10 mouse cellular contexts compared by ENCODE assay signal in the genomic region with DNA sequence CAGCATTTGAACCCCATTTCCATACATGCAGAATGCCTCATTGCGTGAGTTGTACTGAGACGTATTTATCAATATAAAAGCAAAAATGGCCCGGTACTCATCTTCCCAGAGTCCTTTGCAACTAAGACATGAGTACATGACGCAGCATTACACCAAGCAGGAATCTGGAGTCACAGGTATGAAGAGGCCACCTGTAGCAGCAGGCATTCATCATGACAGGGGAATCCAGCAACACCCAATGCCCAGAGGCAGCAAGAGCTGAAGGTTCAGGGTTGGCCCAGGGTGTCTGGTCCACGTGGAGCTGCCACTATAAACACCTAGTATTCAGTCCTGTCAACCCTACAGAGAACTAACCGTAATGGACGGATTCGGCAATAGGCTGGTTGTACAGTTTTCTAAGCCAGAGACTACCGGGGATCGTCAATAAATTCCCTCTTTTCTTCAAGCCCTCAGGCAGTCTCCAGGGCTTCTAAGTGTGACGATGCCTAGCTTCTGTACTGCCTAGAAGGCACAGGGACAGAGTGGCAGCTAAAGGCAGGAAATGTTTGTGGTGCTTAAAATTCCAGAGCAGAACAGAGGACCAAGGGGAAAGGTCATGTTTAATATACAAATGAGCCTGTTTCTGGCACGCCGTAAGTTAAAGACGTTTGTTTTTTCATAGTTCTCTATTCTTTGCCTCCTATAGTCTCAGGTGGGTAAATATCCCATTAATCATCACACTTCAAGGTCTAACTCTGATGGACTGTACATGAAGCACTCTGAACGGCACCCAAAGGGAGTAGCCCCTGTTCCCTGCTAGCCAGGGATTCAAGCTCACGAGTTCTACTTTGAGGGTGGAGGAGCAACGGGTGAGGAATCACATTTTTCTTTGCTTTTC.
DNase-seq lines count a peak whose midpoint lies in the region; ATAC-seq lines count a peak whose summit lies in the region.
"Had no signal": no experiment of that assay in that cellular context is flagged by ENCODE, and none has a peak within 500 bp of the region (broad histone marks: within the 10 kb centered on the region; RNA-seq: fewer than 3 reads in every experiment).

No protein-coding gene starts in this region.

- WGBS in heart, embryonic 14.5 days: 32% methylated on average over 17 of the region's 17 CpGs
- 40% methylated on average over 17 of the region's 17 CpGs for WGBS in embryonic facial prominence, embryonic 14.5 days
- 71% methylated on average over 17 of the region's 17 CpGs for WGBS in forebrain, embryonic 16.5 days

- H3K4me1 ChIP-seq in heart, embryonic 14.5 days (ENCODE audit: control insufficient read depth in 2 of 2, insufficient read depth in 2 of 2, low read length in 2 of 2): peaks cover 13 to 25% of the 10 kb centered on the region in 2 experiments
- peaks cover 11% of the 10 kb centered on the region; the same call in 1 of the 2 replicates for H3K4me1 ChIP-seq in embryonic facial prominence, embryonic 14.5 days (ENCODE audit: control insufficient read depth, insufficient read depth, low read length)
- no peaks in the 10 kb centered on the region for H3K4me1 ChIP-seq in forebrain, embryonic 16.5 days (replicated peaks; ENCODE audit: control insufficient read depth, insufficient read depth, low read length)

- no peak for DNase-seq in heart, postnatal 4 days
- peak; percentile 30 for DNase-seq in embryonic facial prominence, embryonic 14.5 days (ENCODE audit: low spot score)
- peak; percentile 42 to 62 for DNase-seq in kidney, postnatal 36 days
- peak; percentile 43 to 44 for DNase-seq in lung, postnatal 4 days
- no peak for DNase-seq in right cerebral cortex, postnatal 36 days (ENCODE audit: low spot score in 2 of 2)
- DNase-seq: thymus, postnatal 36 days had no signal

- no peaks in the 10 kb centered on the region for H3K36me3 ChIP-seq in heart, embryonic 14.5 days (ENCODE audit: control insufficient read depth, insufficient read depth, low read length)
- H3K36me3 ChIP-seq in embryonic facial prominence, embryonic 14.5 days (ENCODE audit: control insufficient read depth, insufficient read depth, low read length): no peaks in the 10 kb centered on the region
- no peaks in the 10 kb centered on the region for H3K36me3 ChIP-seq in forebrain, embryonic 16.5 days (ENCODE audit: control insufficient read depth, insufficient read depth)
- H3K36me3 ChIP-seq: forebrain, embryonic 12.5 days had no signal

- peak overlapping the region; percentile 47 for H3K4me2 ChIP-seq in heart, embryonic 14.5 days (ENCODE audit: low read length)
- H3K4me2 ChIP-seq in embryonic facial prominence, embryonic 14.5 days (ENCODE audit: low read depth, low read length): no peak overlapping the region
- no peak overlapping the region for H3K4me2 ChIP-seq in forebrain, embryonic 16.5 days (ENCODE audit: low read length)
- H3K4me2 ChIP-seq: forebrain, embryonic 12.5 days had no signal

- no peaks in the 10 kb centered on the region for H3K27me3 ChIP-seq in heart, embryonic 14.5 days (ENCODE audit: control insufficient read depth, insufficient read depth, low read length)
- no peaks in the 10 kb centered on the region for H3K27me3 ChIP-seq in embryonic facial prominence, embryonic 14.5 days (replicated peaks; ENCODE audit: control insufficient read depth, insufficient read depth, low read length)
- H3K27me3 ChIP-seq in forebrain, embryonic 16.5 days (replicated peaks; ENCODE audit: control insufficient read depth, insufficient read depth, low read length): no peaks in the 10 kb centered on the region
- H3K27me3 ChIP-seq: forebrain, embryonic 12.5 days had no signal

- H3K4me3 ChIP-seq in heart, embryonic 14.5 days (ENCODE audit: control insufficient read depth in 1 of 2, insufficient read depth in 1 of 2, low read depth in 1 of 2, low read length in 2 of 2): 0 out of 4 replicates have a peak overlapping the region, but pooled peaks of 1 of the 2 experiments have one; percentile 6
- H3K4me3 ChIP-seq in embryonic facial prominence, embryonic 14.5 days (ENCODE audit: low read depth, low read length): no peak overlapping the region
- H3K4me3 ChIP-seq in forebrain, embryonic 16.5 days (replicated peaks; ENCODE audit: low read length): no peak overlapping the region
- H3K4me3 ChIP-seq: forebrain, embryonic 12.5 days had no signal

- ATAC-seq in heart, embryonic 14.5 days (ENCODE audit: insufficient number of reproducible peaks, insufficient read depth, low FRiP score, low read depth): 0 out of 2 replicates have a peak, but pooled peaks have one; percentile 50
- ATAC-seq in embryonic facial prominence, embryonic 14.5 days (ENCODE audit: low read depth): no peak
- ATAC-seq in erythroblast, adult 5-6 weeks (replicated peaks; ENCODE audit: low FRiP score, poor library complexity, severe bottlenecking): no peak
- ATAC-seq in forebrain, embryonic 16.5 days: no peak

- peaks cover 4% of the 10 kb centered on the region; the same call in 1 of the 2 replicates for H3K9me3 ChIP-seq in heart, embryonic 14.5 days (ENCODE audit: control insufficient read depth, low read length)
- no peaks in the 10 kb centered on the region for H3K9me3 ChIP-seq in embryonic facial prominence, embryonic 14.5 days (ENCODE audit: control insufficient read depth, low read length)
- no peaks in the 10 kb centered on the region for H3K9me3 ChIP-seq in forebrain, embryonic 16.5 days (ENCODE audit: control insufficient read depth, low read length)
- H3K9me3 ChIP-seq: forebrain, embryonic 12.5 days had no signal

- H3K27ac ChIP-seq in heart, embryonic 14.5 days (replicated peaks in 1 of 2; ENCODE audit: control insufficient read depth in 1 of 2, insufficient read depth in 1 of 2, low read depth in 2 of 2, low read length in 2 of 2): peak overlapping the region; percentile 41 to 65; a peak in 3 of 4 replicates
- H3K27ac ChIP-seq in embryonic facial prominence, embryonic 14.5 days (replicated peaks; ENCODE audit: low read depth, low read length): no peak overlapping the region
- no peak overlapping the region for H3K27ac ChIP-seq in forebrain, embryonic 16.5 days (ENCODE audit: low read length)
- H3K27ac ChIP-seq: forebrain, embryonic 12.5 days had no signal

- H3K9ac ChIP-seq in heart, embryonic 14.5 days (ENCODE audit: low read length): 0 out of 2 replicates have a peak overlapping the region, but pooled peaks have one; percentile 21
- no peak overlapping the region for H3K9ac ChIP-seq in embryonic facial prominence, embryonic 14.5 days (ENCODE audit: low read depth, low read length)
- no peak overlapping the region for H3K9ac ChIP-seq in forebrain, embryonic 16.5 days (replicated peaks; ENCODE audit: low read depth, low read length)
- H3K9ac ChIP-seq: forebrain, embryonic 12.5 days had no signal

Comparison
In these comparisons a context has a peak if more than half of its experiments do, and no peak if none do; other contexts are left out.
1. H3K27ac ChIP-seq: peak in heart, embryonic 14.5 days (2 of 2); none in embryonic facial prominence, embryonic 14.5 days (single experiment) and forebrain, embryonic 16.5 days (single experiment).
2. DNase-seq: peak in embryonic facial prominence, embryonic 14.5 days (single experiment), kidney, postnatal 36 days (2 of 2) and lung, postnatal 4 days (2 of 2); none in heart, postnatal 4 days (single experiment) and right cerebral cortex, postnatal 36 days (0 of 2).